8 mouse cellular contexts compared by ENCODE assay signal in genomic region chr2:174295175-174295899, GRCm38 (mm10). TPM values are rescaled to one million over a fixed set of nuclear protein-coding genes. Genes with fewer than 3 reads are reported as not detected.
DNase-seq lines count a peak whose midpoint lies in the region; ATAC-seq and TF ChIP-seq lines count a peak whose summit lies in the region.

No protein-coding gene starts in this region.

- peaks cover 56% of the 10 kb centered on the region for H3K9me3 ChIP-seq in forebrain, embryonic 12.5 days
- H3K9me3 ChIP-seq in liver, postnatal 0 days (ENCODE audit: low read length): peaks cover 16% of the 10 kb centered on the region

- peaks cover 60% of the 10 kb centered on the region for H3K4me1 ChIP-seq in forebrain, embryonic 12.5 days
- no peaks in the 10 kb centered on the region for H3K4me1 ChIP-seq in liver, postnatal 0 days (ENCODE audit: insufficient read depth)

- no peak overlapping the region for H3K27ac ChIP-seq in left cerebral cortex, adult 2 months
- peak overlapping the region; percentile 81 for H3K27ac ChIP-seq in forebrain, embryonic 12.5 days
- peak overlapping the region; percentile 74 for H3K27ac ChIP-seq in liver, postnatal 0 days (ENCODE audit: low read depth)

- peak; percentile 13; the same call in 1 of the 2 replicates for TF ChIP-seq EP300 in liver, postnatal 0 days (IDR thresholded peaks at IDR 0.05; ENCODE audit: low read depth)

- WGBS in forebrain, embryonic 12.5 days: 42% methylated on average over 36 of the region's 36 CpGs
- 57% methylated on average over 36 of the region's 36 CpGs for WGBS in liver, postnatal 0 days (ENCODE audit: insufficient replicate concordance)

- peak overlapping the region; percentile 70 for H3K9ac ChIP-seq in forebrain, embryonic 12.5 days
- peak overlapping the region; percentile 73 for H3K9ac ChIP-seq in liver, postnatal 0 days (replicated peaks)

- TF ChIP-seq CTCF in left cerebral cortex, adult 2 months (IDR thresholded peaks at IDR 0.05): no peak
- 0 out of 2 replicates have a peak, but pooled peaks have one; percentile 35 for TF ChIP-seq CTCF in liver, postnatal 0 days (IDR thresholded peaks at IDR 0.05; ENCODE audit: low read depth)

- H3K4me2 ChIP-seq in forebrain, embryonic 12.5 days: peak overlapping the region; percentile 56
- H3K4me2 ChIP-seq in liver, postnatal 0 days (ENCODE audit: low read depth, low read length): peak overlapping the region; percentile 67

- DNase-seq in left cerebral cortex, adult 2 months (ENCODE audit: extremely low spot score in 1 of 2, low spot score in 2 of 2): peak; percentile 37 to 64
- no peak for DNase-seq in left cerebral cortex, adult 8-10 months (ENCODE audit: low spot score in 2 of 2)
- peak; percentile 47 to 59 for DNase-seq in adrenal gland, postnatal 36 days
- peak; percentile 78 for DNase-seq in induced T-regulatory cell, adult 2 months (ENCODE audit: low read depth)
- peak; percentile 88 for DNase-seq in liver, postnatal 0 days
- peak; percentile 72 for DNase-seq in ovary, adult 18-20 months (ENCODE audit: low spot score)
- peak; percentile 76 to 85 for DNase-seq in thymus, postnatal 36 days

- H3K36me3 ChIP-seq in forebrain, embryonic 12.5 days (replicated peaks): peaks cover 6% of the 10 kb centered on the region; the same call in 1 of the 2 replicates
- no peaks in the 10 kb centered on the region for H3K36me3 ChIP-seq in liver, postnatal 0 days (replicated peaks; ENCODE audit: insufficient read depth, low read length)

- intact Hi-C loops in left cerebral cortex, adult 2 months (cut with DNase I): loop anchor here (5.0 kb wide), 1 partner anchor 218 kb away; the partner anchor contains the start of gene Stx16

- H3K27me3 ChIP-seq in forebrain, embryonic 12.5 days: peaks cover 38% of the 10 kb centered on the region
- peaks cover 33% of the 10 kb centered on the region for H3K27me3 ChIP-seq in liver, postnatal 0 days (ENCODE audit: insufficient read depth, low read length)

- peak overlapping the region; percentile 28 for H3K4me3 ChIP-seq in left cerebral cortex, adult 2 months
- H3K4me3 ChIP-seq in forebrain, embryonic 12.5 days (replicated peaks): peak overlapping the region; percentile 54
- peak overlapping the region; percentile 65 for H3K4me3 ChIP-seq in liver, postnatal 0 days (ENCODE audit: low read depth, low read length)

- ATAC-seq in forebrain, embryonic 12.5 days (ENCODE audit: low FRiP score): peak; percentile 93
- ATAC-seq in liver, postnatal 0 days: peak; percentile 92

RNA-seq across cellular contexts. Expression of gene Gnas, which starts 11.2 kb away (rescaled TPM):
- 1,000 to 10,000 TPM; 1,778 to 1,853 TPM for total RNA-seq in left cerebral cortex, adult 2 months (2021)
- 1,000 to 10,000 TPM; 1,754 to 1,798 (median 1,783) TPM for total RNA-seq in left cerebral cortex, adult 8-10 months (2022)
- 1,000 to 10,000 TPM; 2,444 to 2,615 TPM for total RNA-seq in adrenal gland, postnatal 36 days (2021)
- 1,283 and 1,309 TPM in 2 replicates for polyA plus RNA-seq in forebrain, embryonic 12.5 days (2016; fragmentation: Nextera tagmentation; extraction: Ambion mirVana)
- polyA plus RNA-seq in liver, postnatal 0 days (2015; fragmentation: Nextera tagmentation; extraction: Ambion mirVana): 332 and 343 TPM in 2 replicates

RNA-seq across cellular contexts. Expression of gene Gm20721, which starts 51.2 kb away (rescaled TPM):
- 1 to 10 TPM; 2.3 to 2.8 TPM for total RNA-seq in left cerebral cortex, adult 2 months (2021)
- 1 to 10 TPM in 3 of 4 experiments, under 1 TPM in 1; 0.91 to 3.4 (median 1.6) TPM for total RNA-seq in left cerebral cortex, adult 8-10 months (2022)
- 1 to 10 TPM; 2.2 to 2.6 TPM for total RNA-seq in adrenal gland, postnatal 36 days (2021)
- 7.1 and 7.5 TPM in 2 replicates for polyA plus RNA-seq in forebrain, embryonic 12.5 days (2016; fragmentation: Nextera tagmentation; extraction: Ambion mirVana)
- 1.3 and 2.9 TPM in 2 replicates for polyA plus RNA-seq in liver, postnatal 0 days (2015; fragmentation: Nextera tagmentation; extraction: Ambion mirVana)

Comparison
In these comparisons a context has a peak if more than half of its experiments do, and no peak if none do; other contexts are left out.
1. DNase-seq: peak in left cerebral cortex, adult 2 months (2 of 2), adrenal gland, postnatal 36 days (2 of 2), induced T-regulatory cell, adult 2 months (single experiment), liver, postnatal 0 days (single experiment), ovary, adult 18-20 months (single experiment) and thymus, postnatal 36 days (2 of 2); none in left cerebral cortex, adult 8-10 months (0 of 2).
2. Peak in every context shown above with its lines, with median percentiles within 50 percentile points of each other: H3K4me3 ChIP-seq.